Mouse (Mus musculus) testis, adult 2 months (tissue): ENCODE results near the gene Lrrc8b.

Experiments used
- CTCF ChIP-seq: fragments of 200-500 bp; IDR thresholded peaks from 2 replicates; pipeline ENCODE4 v1.5.1; 2012; ENCODE audit warnings: low read depth, mild to moderate bottlenecking, inconsistent platforms, low read length, moderate library complexity; ENCODE audit not compliant: control insufficient read depth, insufficient read depth, insufficient replicate concordance
- POLR2A ChIP-seq: fragments of 200-500 bp; IDR thresholded peaks from 2 replicates; pipeline ENCODE4 v1.6.1; 2012; ENCODE audit warnings: low read depth, mild to moderate bottlenecking, inconsistent platforms, low read length, moderate library complexity; ENCODE audit not compliant: control insufficient read depth

- TF ChIP-seq POLR2A, result no peak
- TF ChIP-seq CTCF, result no peak
Measured at GRCm38 (mm10) chr5:105425587-105425986, 10.0 kb downstream of the Lrrc8b start.
